Mouse (Mus musculus) midbrain, postnatal 0 days (tissue): ENCODE results near the gene Slfn2. TPM values are rescaled to one million over a fixed set of nuclear protein-coding genes. Genes with fewer than 3 reads are reported as not detected.

ENCODE experiments used
- ATAC-seq: fragments of 200-750 bp; cut with Nextera tagmentation; 2 replicates; pipeline ENCODE4 v1.8.0; 2017; ENCODE audit warnings: moderate number of reproducible peaks, mild to moderate bottlenecking, moderate TSS enrichment, moderate library complexity; ENCODE audit not compliant: low FRiP score
- DNase-seq: peaks from one replicate; pipeline ENCODE4 v3.0.0-alpha.2; 2015; ENCODE audit warnings: low spot score
- H3K27ac ChIP-seq: fragments of 300-500 bp; sonication (generic); 2 replicates; pipeline ENCODE4 v1.5.1; 2014; ENCODE audit warnings: low read depth, mild to moderate bottlenecking, low read length, mixed read lengths
- H3K27me3 ChIP-seq: fragments of 300-500 bp; sonication (generic); 2 replicates; pipeline ENCODE4 v1.6.1; 2014; ENCODE audit warnings: low read length, control low read depth, mixed read lengths; ENCODE audit not compliant: insufficient read depth
- H3K36me3 ChIP-seq: fragments of 300-500 bp; sonication (generic); 2 replicates; pipeline ENCODE4 v1.6.1; 2014; ENCODE audit warnings: low read length, control low read depth, mixed read lengths; ENCODE audit not compliant: insufficient read depth
- H3K4me1 ChIP-seq: fragments of 300-500 bp; sonication (generic); 2 replicates; pipeline ENCODE4 v1.6.1; 2014; ENCODE audit warnings: mild to moderate bottlenecking, control low read depth, antibody characterized with exemption, low read length, mixed read lengths; ENCODE audit not compliant: insufficient read depth
- H3K4me2 ChIP-seq: fragments of 300-500 bp; sonication (generic); 2 replicates; pipeline ENCODE4 v1.6.1; 2014; ENCODE audit warnings: low read depth, mild to moderate bottlenecking, low read length, mixed read lengths; ENCODE audit not compliant: poor library complexity, severe bottlenecking
- H3K4me3 ChIP-seq: fragments of 300-500 bp; sonication (generic); 2 replicates; pipeline ENCODE4 v1.5.1; 2014; ENCODE audit warnings: low read depth, mild to moderate bottlenecking, low read length, moderate library complexity
- H3K9ac ChIP-seq: fragments of 300-500 bp; sonication (generic); replicated peaks from 2 replicates; pipeline ENCODE4 v1.6.1; 2014; ENCODE audit warnings: mild to moderate bottlenecking, low read length, moderate library complexity, mixed read lengths; ENCODE audit not compliant: poor library complexity, severe bottlenecking
- H3K9me3 ChIP-seq: fragments of 300-500 bp; sonication (generic); 2 replicates; pipeline ENCODE4 v1.6.1; 2016; ENCODE audit warnings: low read length, control low read depth
- CTCF ChIP-seq: IDR thresholded peaks from 2 replicates; pipeline ENCODE4 v1.5.1; 2016; ENCODE audit warnings: antibody characterized with exemption, mild to moderate bottlenecking
- WGBS: fragments of 180-500 bp; shearing (Covaris S2); extraction: QIAGEN DNeasy Blood & Tissue Kit; methylation state at CpG from one replicate; pipeline ENCODE4 v1.1.7; 2014; 5-methylcytosine and 5-hydroxymethylcytosine counted together
- polyA plus RNA-seq: library from polyadenylated mRNA; unstranded; fragments of >200 nt; fragmentation: Nextera tagmentation; extraction: Ambion mirVana; gene quantifications from 2 replicates; pipeline ENCODE4 v1.2.1, GENCODE M21; 2015
- total RNA-seq: library from RNA; depleted of rRNA; stranded (reverse); fragments of >200 nt; gene quantifications from 2 replicates; pipeline ENCODE4 v1.2.3, GENCODE M21; 2014

Gene Slfn2
- total and polyA plus RNA-seq, 2 experiments from 2014 or later, result 1.4 to 1.7 TPM

DNA sequence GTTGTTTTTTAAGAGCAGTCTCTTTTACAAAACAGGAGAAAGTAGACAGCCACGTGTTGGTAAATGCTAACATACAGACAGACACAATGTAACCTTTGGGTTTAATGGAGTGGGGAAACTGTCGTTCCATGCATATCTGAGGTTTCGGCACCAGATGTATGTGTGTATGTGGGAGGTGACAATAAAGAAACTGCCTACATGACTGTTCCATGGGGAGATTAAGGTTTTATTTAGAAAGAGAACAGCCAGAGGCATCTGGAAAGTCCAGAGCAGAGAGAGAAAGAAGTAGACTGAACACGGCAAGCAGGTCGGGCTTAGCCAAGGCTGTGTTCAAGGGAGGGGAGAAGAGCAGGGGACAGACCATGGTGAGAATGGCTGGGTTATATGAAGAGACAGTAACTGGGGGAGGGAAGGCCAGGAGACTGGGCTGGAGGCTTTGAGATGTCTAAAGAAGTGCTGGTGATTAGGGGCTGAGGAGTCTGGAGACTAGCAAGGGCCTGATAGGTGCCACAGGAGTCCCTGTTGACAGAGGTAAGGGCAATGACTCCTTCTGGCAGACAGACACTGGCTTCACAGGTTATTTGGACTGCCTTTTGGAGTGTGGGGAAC lies 4.4 kb upstream of the Slfn2 start:
- TF ChIP-seq CTCF, result no peak
- Histone ChIP-seq H3K27ac (no peak overlapping the region), H3K9ac (no peak overlapping the region), H3K4me1 (no peaks in the 10 kb centered on the region), H3K4me2 (no peak overlapping the region), H3K27me3 (no peaks in the 10 kb centered on the region), H3K9me3 (no peaks in the 10 kb centered on the region), H3K4me3 (no peak overlapping the region), H3K36me3 (no peaks in the 10 kb centered on the region)
- ATAC-seq (no peak), DNase-seq (no peak)
- 81% methylated on average over 5 of the region's 5 CpGs for WGBS

GRCm38 (mm10) chr11:83061806-83062205 lies 3.1 kb upstream of the Slfn2 start:
- Histone ChIP-seq H3K27me3 (no peaks in the 10 kb centered on the region), H3K9me3 (no peaks in the 10 kb centered on the region), H3K4me2 (no peak overlapping the region), H3K4me1 (no peaks in the 10 kb centered on the region), H3K9ac (no peak overlapping the region), H3K4me3 (no peak overlapping the region), H3K27ac (no peak overlapping the region), H3K36me3 (no peaks in the 10 kb centered on the region)
- DNase-seq (no peak), ATAC-seq (no peak)
- 86% methylated on average over 7 of the region's 7 CpGs for WGBS
- TF ChIP-seq CTCF, result no peak

DNA sequence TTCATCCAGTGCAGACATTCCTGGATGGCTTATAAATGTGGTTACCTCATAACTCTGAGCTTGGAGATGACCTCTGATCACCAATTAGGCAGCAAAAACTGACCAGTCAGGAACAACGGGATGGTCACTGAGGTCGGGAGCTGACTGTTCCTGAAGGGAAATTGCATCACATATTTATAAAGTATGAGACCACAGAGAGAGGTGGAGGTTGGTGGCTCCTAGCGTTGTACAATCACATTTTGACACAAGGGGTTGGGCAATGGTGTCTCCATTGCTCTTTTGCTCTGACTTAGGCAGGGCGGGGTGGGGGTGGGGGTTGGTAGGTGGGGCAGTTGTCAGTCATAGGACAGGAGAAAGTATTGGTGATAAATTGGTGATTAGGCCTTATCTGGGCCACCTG lies 1.8 kb upstream of the Slfn2 start:
- no peak for TF ChIP-seq CTCF
- no peaks in the 10 kb centered on the region for H3K4me1 ChIP-seq
- H3K27ac ChIP-seq, result no peak overlapping the region
- H3K27me3 ChIP-seq, result no peaks in the 10 kb centered on the region
- H3K4me2 ChIP-seq, result no peak overlapping the region
- no peaks in the 10 kb centered on the region for H3K9me3 ChIP-seq
- no peak overlapping the region for H3K4me3 ChIP-seq
- no peaks in the 10 kb centered on the region for H3K36me3 ChIP-seq
- DNase-seq (no peak), ATAC-seq (no peak)
- no peak overlapping the region for H3K9ac ChIP-seq
- WGBS, result 79% methylated on average over 4 of the region's 4 CpGs

- TF ChIP-seq CTCF, result no peak
Measured at GRCm38 (mm10) chr11:83063941-83064349, 967 bp upstream of the Slfn2 start.

DNA sequence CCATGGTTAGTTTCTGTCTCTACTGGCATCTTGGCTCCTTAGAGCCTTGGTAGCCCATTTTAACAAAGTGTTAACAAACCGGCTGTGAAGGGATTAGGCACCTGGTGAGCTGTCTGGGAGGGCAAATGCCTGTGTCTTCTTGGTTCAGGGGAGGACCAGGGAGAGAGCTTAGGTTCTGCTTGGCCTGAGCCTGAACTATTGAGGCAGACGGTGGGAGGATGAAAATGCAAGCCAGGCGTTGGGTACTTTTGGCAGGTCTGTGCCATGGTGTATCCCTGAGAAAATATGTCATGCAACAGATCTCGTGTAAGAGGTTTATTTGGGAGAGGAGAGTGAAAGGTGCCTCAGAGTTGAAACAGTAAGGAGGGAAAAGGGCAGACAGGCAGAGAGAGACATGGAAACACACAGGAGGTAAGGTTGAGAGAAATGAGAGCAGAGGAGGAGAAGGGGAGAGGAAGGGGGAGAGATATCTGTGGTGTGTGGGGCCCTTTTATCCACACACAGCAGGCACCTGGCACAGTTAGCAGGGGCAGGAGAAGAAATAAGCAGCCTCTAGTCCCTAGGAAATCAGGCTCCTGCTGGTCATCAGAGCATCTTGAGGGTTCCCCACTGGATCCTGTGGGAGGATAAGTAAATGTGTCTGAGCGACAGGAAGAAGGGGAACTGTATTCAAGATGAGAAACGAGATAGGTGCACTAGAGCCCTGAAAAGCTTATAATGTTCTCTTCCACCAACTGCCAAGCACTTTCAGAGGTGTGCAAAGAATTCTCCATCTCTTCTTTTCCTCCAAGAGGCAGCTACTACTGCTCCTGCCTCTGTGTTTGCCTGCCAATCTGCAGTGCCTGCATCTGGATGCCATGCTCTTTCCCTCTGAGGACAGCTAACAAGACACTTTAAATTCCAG lies 781 bp downstream of the Slfn2 start:
- no peaks in the 10 kb centered on the region for H3K36me3 ChIP-seq
- 0 out of 2 replicates have a peak overlapping the region, but pooled peaks have one; percentile 19 for H3K9ac ChIP-seq
- H3K9me3 ChIP-seq, result no peaks in the 10 kb centered on the region
- no peak for TF ChIP-seq CTCF
- no peak overlapping the region for H3K27ac ChIP-seq
- 18% methylated on average over 6 of the region's 6 CpGs for WGBS
- ATAC-seq (no peak), DNase-seq (no peak)
- no peak overlapping the region for H3K4me3 ChIP-seq
- no peaks in the 10 kb centered on the region for H3K4me1 ChIP-seq
- no peak overlapping the region for H3K4me2 ChIP-seq
- H3K27me3 ChIP-seq, result no peaks in the 10 kb centered on the region

More at GRCm38 (mm10) chr11:83063941-83064349, 967 bp upstream of the Slfn2 start:
- Histone ChIP-seq H3K36me3 (no peaks in the 10 kb centered on the region), H3K27me3 (no peaks in the 10 kb centered on the region), H3K4me3 (no peak overlapping the region), H3K4me1 (no peaks in the 10 kb centered on the region), H3K27ac (no peak overlapping the region), H3K9me3 (no peaks in the 10 kb centered on the region), H3K9ac (no peak overlapping the region), H3K4me2 (no peak overlapping the region)
- 61% methylated on average over 3 of the region's 3 CpGs for WGBS
- ATAC-seq (no peak), DNase-seq (no peak)
